Mouse (Mus musculus) lung, adult 2 months (tissue): ENCODE results near the gene Itga8.

Source experiments
- CTCF ChIP-seq: fragments of 200-500 bp; IDR thresholded peaks from 2 replicates; pipeline ENCODE4 v1.5.1; 2011; ENCODE audit warnings: mild to moderate bottlenecking, low read length, control low read depth; ENCODE audit not compliant: insufficient read depth
- POLR2A ChIP-seq: fragments of 200-500 bp; IDR thresholded peaks from 2 replicates; pipeline ENCODE4 v1.6.1; 2011; ENCODE audit warnings: low read depth, mild to moderate bottlenecking, control low read depth, low read length, borderline replicate concordance; ENCODE audit errors: extremely low read depth

DNA sequence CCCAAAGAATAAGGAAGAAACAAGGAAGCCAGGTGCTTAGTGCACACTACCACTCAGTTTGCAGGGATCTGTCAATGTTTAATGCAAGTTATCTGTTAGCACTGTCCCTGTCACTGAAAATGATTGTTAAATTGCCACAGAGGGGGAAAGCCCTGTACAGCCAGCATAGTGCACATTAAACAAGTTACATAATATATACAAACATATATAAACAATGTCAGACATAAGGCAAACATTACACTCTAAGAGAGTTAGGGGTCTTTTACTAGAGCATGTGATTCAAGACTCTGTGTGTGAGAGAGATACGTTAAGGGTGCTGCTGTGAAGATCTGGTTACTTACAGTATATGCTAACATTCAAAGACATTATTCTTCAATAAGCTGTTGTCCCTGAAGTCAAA, 148.2 kb downstream of the Itga8 start:
- TF ChIP-seq POLR2A (no peak), CTCF (no peak)
